Mouse (Mus musculus): ENCODE data around the gene Phf3. TPM values are rescaled to one million over a fixed set of nuclear protein-coding genes. Genes with fewer than 3 reads are reported as not detected.

Phf3 gene
- polyA plus RNA-seq, 1 experiment = 58.5 TPM

DNA sequence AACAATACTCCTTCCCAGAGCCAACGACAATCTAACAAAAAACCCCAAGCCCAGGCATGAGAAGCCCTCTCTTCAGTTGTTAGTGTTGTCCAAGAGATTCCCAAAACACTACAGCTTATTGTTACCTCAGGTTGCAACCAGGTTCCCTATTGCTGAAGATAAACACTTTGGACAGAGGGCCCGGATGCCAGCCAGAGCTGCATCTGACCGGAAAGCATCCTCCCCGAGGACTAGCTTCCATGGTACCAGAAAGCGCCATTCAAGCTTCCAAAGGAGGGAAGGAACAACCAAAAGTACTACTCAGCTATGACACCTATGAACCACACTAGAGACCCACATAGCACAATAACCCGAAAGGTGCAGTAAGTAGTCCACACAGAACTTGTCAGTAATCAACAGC lies 38.2 kb downstream of the Phf3 start:
- DNase-seq (ENCODE audit: extremely low spot score in 1 of 2, low spot score in 1 of 2) = no peak

- no peak for DNase-seq (ENCODE audit: extremely low spot score in 1 of 2, low spot score in 1 of 2)
These were observed 40.9 kb downstream of the Phf3 start for GRCm38 (mm10) chr1:30832778-30833177.

GRCm38 (mm10) chr1:30819414-30819813 lies 54.3 kb downstream of the Phf3 start:
- DNase-seq (ENCODE audit: extremely low spot score in 1 of 2, low spot score in 1 of 2) = no peak

GRCm38 (mm10) chr1:30815609-30816008 lies 58.1 kb downstream of the Phf3 start:
- DNase-seq (ENCODE audit: extremely low spot score in 1 of 2, low spot score in 1 of 2) = no peak

GRCm38 (mm10) chr1:30814987-30815386 lies 58.7 kb downstream of the Phf3 start:
- DNase-seq (ENCODE audit: extremely low spot score in 1 of 2, low spot score in 1 of 2) = no peak

DNA sequence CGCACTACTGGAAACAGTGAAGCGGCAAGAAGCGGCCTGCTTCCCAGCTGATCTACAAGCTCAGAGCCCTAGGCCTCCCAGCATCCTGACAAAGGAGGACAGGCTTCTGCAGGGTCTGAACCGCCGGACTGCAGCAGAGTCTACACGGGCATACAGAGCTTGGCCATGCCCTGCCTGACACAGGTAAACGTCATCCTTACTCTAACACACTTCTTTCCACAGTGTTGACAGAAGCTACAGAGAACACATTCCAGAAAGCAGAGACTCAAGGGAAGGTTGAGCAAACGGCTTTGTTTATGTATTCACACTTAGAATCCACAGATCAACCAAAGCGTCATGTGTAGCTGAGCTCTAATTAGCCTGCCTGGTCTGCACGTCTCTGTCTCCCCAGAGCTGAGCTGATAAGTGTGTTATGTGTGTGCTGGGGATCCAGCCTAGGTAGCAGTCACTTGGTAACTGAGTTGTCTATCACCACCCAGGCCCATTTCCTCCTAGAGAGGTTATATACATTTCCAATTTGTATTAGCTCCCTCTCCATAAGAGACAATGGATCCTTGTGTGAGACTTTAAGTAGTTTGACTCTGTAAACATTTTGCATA lies 65.5 kb downstream of the Phf3 start:
- no peak for DNase-seq (ENCODE audit: extremely low spot score in 1 of 2, low spot score in 1 of 2)

GRCm38 (mm10) chr1:30805688-30806285 lies 67.9 kb downstream of the Phf3 start:
- no peak for DNase-seq (ENCODE audit: extremely low spot score in 1 of 2, low spot score in 1 of 2)

GRCm38 (mm10) chr1:30804919-30805318 lies 68.8 kb downstream of the Phf3 start:
- DNase-seq (ENCODE audit: extremely low spot score in 1 of 2, low spot score in 1 of 2) = no peak

DNA sequence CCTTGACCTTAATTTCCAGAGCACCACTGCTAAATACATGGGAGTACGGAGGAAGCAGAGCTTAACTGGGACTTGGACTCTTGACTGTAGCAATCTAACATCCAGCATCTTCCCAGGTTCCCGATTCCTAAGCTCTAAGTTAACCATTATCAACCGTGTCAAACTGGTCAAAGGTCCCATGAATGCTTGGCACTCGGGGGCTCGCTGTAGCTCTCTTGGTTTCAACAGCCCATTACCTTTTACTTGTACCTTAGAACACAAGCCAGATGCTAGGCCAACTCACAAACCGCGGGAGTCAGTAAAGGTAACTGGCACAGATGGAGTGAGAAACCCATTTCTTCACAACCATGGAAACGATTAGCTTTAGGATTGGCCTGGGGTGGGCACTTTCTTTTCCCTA lies 71.8 kb downstream of the Phf3 start:
- no peak for DNase-seq (ENCODE audit: extremely low spot score in 1 of 2, low spot score in 1 of 2)

DNA sequence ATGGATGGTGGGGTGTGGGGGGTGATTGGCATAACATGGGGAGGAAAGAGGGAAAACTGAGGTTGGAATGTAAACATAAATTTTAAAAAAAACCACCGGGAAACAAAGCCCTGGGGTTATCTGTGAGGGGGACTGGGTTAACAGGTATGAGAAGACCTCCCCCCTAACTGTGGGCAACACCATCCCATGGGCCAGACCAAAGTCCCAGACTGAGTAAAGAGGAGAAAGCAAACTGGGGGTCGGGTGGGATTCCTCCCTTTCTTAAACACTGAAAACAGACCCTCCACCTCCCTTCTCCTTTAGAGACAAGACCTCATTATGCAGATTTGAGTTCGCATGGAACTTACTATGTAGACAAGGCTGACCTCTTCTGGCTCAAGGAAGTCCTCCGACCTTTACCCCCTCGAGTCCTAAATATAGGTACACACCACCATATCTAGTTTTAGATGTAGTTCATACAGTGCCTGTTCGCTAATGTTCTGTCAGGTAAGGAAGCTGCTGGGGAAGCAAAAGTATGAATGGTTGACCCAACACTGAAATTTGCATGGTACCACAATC lies 74.4 kb downstream of the Phf3 start:
- no peak for DNase-seq (ENCODE audit: extremely low spot score in 1 of 2, low spot score in 1 of 2)

DNA sequence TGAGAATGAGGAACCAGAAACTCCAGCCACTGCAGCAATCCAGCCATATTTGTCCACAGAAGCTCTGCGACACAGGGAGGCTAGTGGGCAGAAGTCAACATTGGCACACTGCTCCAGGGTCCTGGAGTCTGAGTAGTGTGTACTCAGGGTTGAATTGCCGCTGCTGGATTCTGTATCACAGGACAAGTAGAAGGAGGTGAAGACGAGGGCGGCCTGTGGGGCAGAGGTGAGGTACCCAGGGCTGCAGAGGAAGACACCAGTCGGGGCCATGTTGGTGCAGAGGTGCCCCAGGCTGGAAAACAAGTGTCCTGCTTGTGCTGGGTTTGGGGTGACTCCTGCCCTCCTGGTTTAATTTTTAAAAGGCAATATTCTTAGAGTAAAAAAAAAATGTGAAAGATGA lies 79.1 kb downstream of the Phf3 start:
- DNase-seq (ENCODE audit: extremely low spot score in 1 of 2, low spot score in 1 of 2) = no peak

DNA sequence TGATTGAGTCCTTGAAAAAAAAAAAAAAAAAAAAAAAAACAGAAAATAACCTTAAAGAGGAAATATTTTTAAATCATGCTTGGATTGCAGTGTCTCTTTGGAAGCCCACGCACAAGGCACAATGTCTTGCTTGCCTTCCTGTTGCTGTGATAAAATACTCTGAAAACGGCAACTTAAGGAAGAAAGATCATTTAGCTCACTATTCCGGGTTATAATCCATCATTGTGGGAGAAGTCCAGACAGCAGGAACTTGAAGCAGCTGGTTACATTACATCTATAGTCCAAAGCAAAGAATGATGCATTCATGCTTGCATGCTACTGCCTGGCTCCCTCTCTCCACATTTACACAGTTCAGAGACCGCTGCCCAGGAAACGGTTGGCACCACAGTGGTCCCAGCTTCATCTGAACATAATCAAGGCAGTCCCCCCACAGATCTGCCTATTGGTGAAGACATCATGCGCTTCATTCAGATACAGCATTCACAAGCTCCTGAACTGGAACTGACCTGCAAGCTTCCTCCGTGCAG lies 80.3 kb downstream of the Phf3 start:
- peak in 1 of 2 experiments; percentile 45 for DNase-seq (ENCODE audit: extremely low spot score in 1 of 2, low spot score in 1 of 2)

GRCm38 (mm10) chr1:30792935-30793334 lies 80.8 kb downstream of the Phf3 start:
- DNase-seq (ENCODE audit: extremely low spot score in 1 of 2, low spot score in 1 of 2) = no peak

- no peak for DNase-seq (ENCODE audit: extremely low spot score in 1 of 2, low spot score in 1 of 2)
These were observed 83.5 kb downstream of the Phf3 start for GRCm38 (mm10) chr1:30790220-30790619.

DNA sequence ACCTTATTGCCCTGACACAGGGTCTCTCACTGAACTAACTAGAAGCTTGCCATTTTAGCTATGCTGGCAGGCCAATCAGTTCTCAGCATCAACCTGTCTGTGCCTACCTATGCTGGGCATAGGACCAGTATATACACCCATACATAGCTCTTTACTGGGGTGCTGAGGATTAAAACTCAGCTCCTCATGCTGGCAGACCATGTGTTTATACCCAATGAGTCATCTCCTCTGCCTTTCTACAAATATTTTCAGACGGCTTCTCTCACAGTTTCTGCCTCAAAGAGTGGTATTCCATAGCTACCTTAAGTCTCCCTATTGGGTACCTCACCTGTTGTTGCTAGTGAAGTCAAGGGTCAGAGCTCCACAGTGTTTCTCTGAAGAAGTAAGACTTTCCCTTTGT lies 84.0 kb downstream of the Phf3 start:
- DNase-seq (ENCODE audit: extremely low spot score in 1 of 2, low spot score in 1 of 2) = no peak

DNA sequence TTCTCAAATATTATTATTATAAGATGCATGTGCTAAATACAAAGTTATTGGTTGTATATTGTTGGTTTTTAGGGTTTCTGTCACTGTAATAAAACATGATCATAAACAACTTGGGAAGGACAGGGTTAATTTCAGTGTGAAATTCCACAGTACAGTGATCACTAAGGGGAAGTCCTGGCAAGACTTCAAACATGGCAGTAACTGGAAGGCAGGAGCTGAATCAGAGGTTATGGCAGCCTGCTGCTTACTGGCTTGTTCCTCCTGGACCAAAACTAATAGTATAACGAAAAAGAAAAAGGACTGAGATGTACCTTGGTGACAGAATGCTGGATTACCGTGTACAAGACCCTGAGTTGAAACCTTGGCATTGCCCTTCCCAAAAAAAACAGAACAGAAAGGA lies 84.7 kb downstream of the Phf3 start:
- DNase-seq (ENCODE audit: extremely low spot score in 1 of 2, low spot score in 1 of 2) = no peak

GRCm38 (mm10) chr1:30786583-30786982 lies 87.1 kb downstream of the Phf3 start:
- DNase-seq (ENCODE audit: extremely low spot score in 1 of 2, low spot score in 1 of 2) = no peak

DNA sequence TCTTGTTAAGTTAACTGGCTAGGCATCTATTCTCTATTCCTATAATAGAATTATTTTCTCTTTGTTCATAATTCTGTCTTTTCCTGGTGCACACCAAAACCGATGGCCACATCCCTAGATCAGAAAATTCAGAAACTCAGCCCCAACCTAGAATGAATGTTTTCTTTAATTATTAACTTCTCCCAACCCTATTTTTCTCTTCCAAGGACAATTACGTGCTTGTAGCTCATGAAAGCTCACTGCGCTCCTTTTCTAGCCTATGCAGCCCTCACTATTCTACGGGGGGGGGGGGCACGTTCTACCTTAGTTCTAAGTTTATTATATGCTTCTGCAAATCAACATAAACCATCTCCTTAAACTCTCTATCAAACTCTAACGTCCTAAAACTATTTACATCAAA lies 90.0 kb downstream of the Phf3 start:
- DNase-seq (ENCODE audit: extremely low spot score in 1 of 2, low spot score in 1 of 2) = no peak

DNA sequence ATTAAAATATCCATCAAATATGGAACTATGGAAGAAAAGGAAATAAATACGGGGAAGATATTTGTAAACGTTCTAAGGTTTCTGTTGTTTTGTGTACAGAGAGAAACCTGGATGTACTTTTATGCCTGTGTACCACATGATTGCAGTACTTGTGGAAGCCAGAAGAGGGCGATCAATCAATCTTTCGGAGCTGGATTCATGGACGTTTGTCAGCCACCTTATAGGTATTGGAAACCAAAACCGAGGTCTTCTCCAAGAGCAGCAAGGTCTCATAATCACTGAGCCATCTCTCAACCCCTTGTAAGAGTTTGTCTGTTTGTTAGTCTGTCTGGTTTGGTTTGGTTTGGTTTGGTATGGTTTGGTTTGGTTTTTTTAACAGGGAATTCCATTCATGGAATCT lies 93.4 kb downstream of the Phf3 start:
- no peak for DNase-seq (ENCODE audit: extremely low spot score in 1 of 2, low spot score in 1 of 2)

GRCm38 (mm10) chr1:30779562-30779961 lies 94.2 kb downstream of the Phf3 start:
- DNase-seq (ENCODE audit: extremely low spot score in 1 of 2, low spot score in 1 of 2) = no peak

DNA sequence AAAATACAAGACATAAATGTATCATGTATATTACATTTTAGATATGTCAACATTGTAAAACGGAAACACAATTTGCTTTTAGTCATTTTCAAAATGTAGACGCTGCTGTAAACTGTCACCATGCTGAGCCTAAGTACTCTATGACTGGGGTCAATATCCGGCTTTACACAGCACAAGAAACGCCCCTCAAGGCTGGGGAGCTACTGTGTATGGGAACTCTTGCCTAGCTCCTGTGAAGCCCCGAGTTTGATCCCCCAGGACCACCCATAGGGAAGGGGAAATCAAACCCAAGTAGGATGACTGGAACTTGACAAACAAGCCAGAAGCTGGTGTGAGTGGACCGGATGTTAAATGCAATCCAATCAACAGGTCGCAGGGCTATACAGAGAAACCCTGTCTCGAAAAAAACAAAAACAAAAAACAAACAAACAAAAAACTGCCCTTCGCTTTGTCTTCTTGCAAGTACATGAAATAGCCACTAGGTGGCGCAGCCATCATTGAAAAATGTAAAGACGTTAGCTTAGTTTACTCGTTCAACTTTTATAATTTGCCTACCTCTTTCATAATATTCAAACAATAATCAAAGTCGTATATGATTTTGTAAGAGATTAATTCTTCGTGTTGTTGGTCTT lies 95.2 kb downstream of the Phf3 start:
- no peak for DNase-seq (ENCODE audit: extremely low spot score in 1 of 2, low spot score in 1 of 2)

DNA sequence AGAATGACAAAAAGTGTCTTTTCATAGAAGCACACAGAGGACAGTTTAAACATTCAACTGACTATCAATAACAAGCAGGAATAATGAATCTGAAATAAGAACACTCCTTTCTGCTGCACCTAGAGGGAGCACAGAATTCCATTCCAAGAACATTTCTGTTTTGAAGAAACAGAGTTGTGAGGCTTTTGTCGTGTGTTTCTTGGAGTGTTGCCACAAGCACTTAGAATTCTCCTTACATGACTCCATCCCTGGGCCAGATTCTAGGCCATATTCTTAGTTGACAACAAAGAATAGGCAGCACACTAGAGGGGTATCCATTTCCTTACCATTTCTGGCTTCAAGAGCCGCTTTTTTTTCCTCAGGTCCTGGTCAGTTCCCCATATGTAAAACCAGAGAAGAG lies 97.5 kb downstream of the Phf3 start:
- no peak for DNase-seq (ENCODE audit: extremely low spot score in 1 of 2, low spot score in 1 of 2)
